Mouse (Mus musculus): ENCODE measurements around the gene Inava. TPM values are rescaled to one million over a fixed set of nuclear protein-coding genes. Genes with fewer than 3 reads are reported as not detected.

The Inava gene
- total and polyA plus RNA-seq, 3 experiments = 0.34 TPM; not detected in 1

- Histone ChIP-seq H3K27me3 (replicated peaks) (no peaks in the 10 kb centered on the region), H3K9ac (ENCODE audit: insufficient read depth, low read depth) (no peak overlapping the region), H3K27ac (ENCODE audit: insufficient read depth, low read depth) (no peak overlapping the region), H3K79me2 (replicated peaks; ENCODE audit: control insufficient read depth, extremely low read depth, insufficient read depth, poor library complexity, severe bottlenecking) (no peaks in the 10 kb centered on the region), H3K4me3 (replicated peaks in 1 of 3; ENCODE audit: low read depth in 2 of 3, low read length in 2 of 3, poor library complexity in 1 of 3) (no peak overlapping the region), H3K4me1 (ENCODE audit: control insufficient read depth in 1 of 2, insufficient read depth in 2 of 2) (peaks cover 10 to 31% of the 10 kb centered on the region in 2 experiments; a peak in 3 of 4 replicates), H3K9me3 (replicated peaks; ENCODE audit: low read length) (peaks cover 2% of the 10 kb centered on the region), H3K36me3 (replicated peaks in 1 of 2; ENCODE audit: control insufficient read depth in 1 of 2, insufficient read depth in 1 of 2, low read length in 1 of 2) (no peaks in the 10 kb centered on the region), H3K4me2 (ENCODE audit: insufficient read depth, low read depth, poor library complexity, severe bottlenecking) (peak overlapping the region; percentile 12; the same call in 1 of the 2 replicates)
- dilution Hi-C loops (cut with MboI; ENCODE audit: extremely low pct_ligation_motif_present, extremely low pct_unique_long_range_greater_than_20kb, low sequenced_read_pairs) = no loop called here
- peak; percentile 29 for DNase-seq (ENCODE audit: extremely low read depth)
- TF ChIP-seq TCF12 (IDR thresholded peaks at IDR 0.05; ENCODE audit: low read depth, low read length) (peak; percentile 92), RCOR1 (conservative IDR thresholded peaks at IDR 0.05; ENCODE audit: low read depth, low read length) (peak; percentile 80), IRF4 (IDR thresholded peaks at IDR 0.05; ENCODE audit: low read depth, low read length) (peak; percentile 93), HCFC1 (IDR thresholded peaks at IDR 0.05; ENCODE audit: low read depth, low read length) (no peak), JUN (IDR thresholded peaks at IDR 0.05; ENCODE audit: insufficient read depth, low read depth, low read length) (peak; percentile 34; the same call in 1 of the 2 replicates), MAZ (IDR thresholded peaks at IDR 0.05; ENCODE audit: low read depth, low read length) (peak; percentile 65; the same call in 1 of the 2 replicates), CHD2 (IDR thresholded peaks at IDR 0.05; ENCODE audit: low read length) (peak; percentile 33; the same call in 1 of the 2 replicates), ZKSCAN1 (IDR thresholded peaks at IDR 0.05; ENCODE audit: borderline replicate concordance, low read depth, low read length) (no peak), CHD1 (IDR thresholded peaks at IDR 0.05; ENCODE audit: low read depth, low read length) (peak; percentile 96), ELF1 (IDR thresholded peaks at IDR 0.05; ENCODE audit: low read depth, low read length) (peak; percentile 22; the same call in 1 of the 2 replicates), CTCF (conservative IDR thresholded peaks at IDR 0.05 in 1 of 2, IDR thresholded peaks at IDR 0.05 in 1 of 2; ENCODE audit: low read depth in 2 of 2, low read length in 2 of 2) (no peak), ETS1 (conservative IDR thresholded peaks at IDR 0.05; ENCODE audit: low read depth, low read length) (peak; percentile 29; the same call in 1 of the 2 replicates), JUND (conservative IDR thresholded peaks at IDR 0.05; ENCODE audit: low read depth, low read length) (0 out of 2 replicates have a peak, but pooled peaks have one; percentile 25), EP300 (IDR thresholded peaks at IDR 0.05; ENCODE audit: low read length) (peak; percentile 88), NRF1 (IDR thresholded peaks at IDR 0.05; ENCODE audit: low read depth, low read length) (no peak), E2F4 (IDR thresholded peaks at IDR 0.05; ENCODE audit: insufficient replicate concordance, low read depth, low read length) (no peak), MEF2A (IDR thresholded peaks at IDR 0.05; ENCODE audit: borderline replicate concordance, low read depth, low read length) (0 out of 2 replicates have a peak, but pooled peaks have one; percentile 43), BHLHE40 (IDR thresholded peaks at IDR 0.05; ENCODE audit: low read depth, low read length) (peak; percentile 68)
- in situ Hi-C loops (cut with MboI; ENCODE audit: low pct_ligation_motif_present, low pct_unique_long_range_greater_than_20kb, low sequenced_read_pairs) = no loop called here
Measured at GRCm38 (mm10) chr1:136247393-136247792, 13.3 kb upstream of the Inava start.

GRCm38 (mm10) chr1:136244469-136244868 is 10.4 kb upstream of the Inava start:
- Histone ChIP-seq H3K27ac (ENCODE audit: insufficient read depth, low read depth) (no peak overlapping the region), H3K27me3 (replicated peaks) (no peaks in the 10 kb centered on the region), H3K4me1 (ENCODE audit: control insufficient read depth in 1 of 2, insufficient read depth in 2 of 2) (peaks cover 10 to 25% of the 10 kb centered on the region in 2 experiments; a peak in 3 of 4 replicates), H3K4me2 (ENCODE audit: insufficient read depth, low read depth, poor library complexity, severe bottlenecking) (no peak overlapping the region), H3K9me3 (replicated peaks; ENCODE audit: low read length) (peaks cover 2% of the 10 kb centered on the region), H3K79me2 (replicated peaks; ENCODE audit: control insufficient read depth, extremely low read depth, insufficient read depth, poor library complexity, severe bottlenecking) (no peaks in the 10 kb centered on the region), H3K36me3 (replicated peaks in 1 of 2; ENCODE audit: control insufficient read depth in 1 of 2, insufficient read depth in 1 of 2, low read length in 1 of 2) (no peaks in the 10 kb centered on the region), H3K9ac (ENCODE audit: insufficient read depth, low read depth) (no peak overlapping the region), H3K4me3 (replicated peaks in 1 of 3; ENCODE audit: low read depth in 2 of 3, low read length in 2 of 3, poor library complexity in 1 of 3) (no peak overlapping the region)
- in situ Hi-C loops (cut with MboI; ENCODE audit: low pct_ligation_motif_present, low pct_unique_long_range_greater_than_20kb, low sequenced_read_pairs) = no loop called here
- dilution Hi-C loops (cut with MboI; ENCODE audit: extremely low pct_ligation_motif_present, extremely low pct_unique_long_range_greater_than_20kb, low sequenced_read_pairs) = no loop called here
- DNase-seq (ENCODE audit: extremely low read depth) = no peak
- TF ChIP-seq IRF4 (IDR thresholded peaks at IDR 0.05; ENCODE audit: low read depth, low read length) = no peak
- TF ChIP-seq POLR2AphosphoS2 (IDR thresholded peaks at IDR 0.05; ENCODE audit: low read depth, low read length) = no peak
- TF ChIP-seq RAD21 (IDR thresholded peaks at IDR 0.05; ENCODE audit: low read depth, low read length) = no peak
- no peak for TF ChIP-seq UBTF (IDR thresholded peaks at IDR 0.05; ENCODE audit: low read depth, low read length)
